Mouse (Mus musculus): ENCODE measurements around the gene Dnah6. TPM values are rescaled to one million over a fixed set of nuclear protein-coding genes. Genes with fewer than 3 reads are reported as not detected.

Gene Dnah6
- polyA plus RNA-seq, 1 experiment from 2014 or later: 0.31 TPM

- no peak for ATAC-seq (replicated peaks)
- Histone ChIP-seq H3K4me3 (no peak overlapping the region), H3K9ac (no peak overlapping the region), H3K36me3 (replicated peaks) (no peaks in the 10 kb centered on the region), H3K9me3 (no peaks in the 10 kb centered on the region), H3K4me2 (no peak overlapping the region), H3K27me3 (replicated peaks) (no peaks in the 10 kb centered on the region), H3K4me1 (no peaks in the 10 kb centered on the region), H3K27ac (no peak overlapping the region)
- 90% methylated on average over 7 of the region's 7 CpGs for WGBS
These were observed 174.2 kb downstream of the Dnah6 start for GRCm38 (mm10) chr6:73047259-73047658.

GRCm38 (mm10) chr6:73045944-73046343, 175.5 kb downstream of the Dnah6 start:
- Histone ChIP-seq H3K27ac (no peak overlapping the region), H3K27me3 (replicated peaks) (no peaks in the 10 kb centered on the region), H3K36me3 (replicated peaks) (no peaks in the 10 kb centered on the region), H3K9me3 (no peaks in the 10 kb centered on the region), H3K9ac (no peak overlapping the region), H3K4me1 (no peaks in the 10 kb centered on the region), H3K4me2 (no peak overlapping the region), H3K4me3 (no peak overlapping the region)
- WGBS: 79% methylated on average over 3 of the region's 3 CpGs
- no peak for ATAC-seq (replicated peaks)

- H3K27me3 ChIP-seq (replicated peaks): no peaks in the 10 kb centered on the region
- WGBS: 69% methylated on average over 6 of the region's 6 CpGs
- no peak overlapping the region for H3K9ac ChIP-seq
- ATAC-seq (replicated peaks): no peak
- H3K4me1 ChIP-seq: no peaks in the 10 kb centered on the region
- no peak overlapping the region for H3K4me3 ChIP-seq
- no peak overlapping the region for H3K27ac ChIP-seq
- H3K36me3 ChIP-seq (replicated peaks): no peaks in the 10 kb centered on the region
- no peaks in the 10 kb centered on the region for H3K9me3 ChIP-seq
- H3K4me2 ChIP-seq: no peak overlapping the region
These were observed 179.2 kb downstream of the Dnah6 start for GRCm38 (mm10) chr6:73042278-73042677.

GRCm38 (mm10) chr6:73038291-73038690, 183.2 kb downstream of the Dnah6 start:
- H3K4me3 ChIP-seq: no peak overlapping the region
- no peaks in the 10 kb centered on the region for H3K4me1 ChIP-seq
- no peaks in the 10 kb centered on the region for H3K9me3 ChIP-seq
- no peaks in the 10 kb centered on the region for H3K27me3 ChIP-seq (replicated peaks)
- no peak overlapping the region for H3K27ac ChIP-seq
- H3K36me3 ChIP-seq (replicated peaks): no peaks in the 10 kb centered on the region
- no peak for ATAC-seq (replicated peaks)
- WGBS: 84% methylated on average over 2 of the region's 2 CpGs
- no peak overlapping the region for H3K9ac ChIP-seq
- no peak overlapping the region for H3K4me2 ChIP-seq

GRCm38 (mm10) chr6:73028853-73029252, 192.6 kb downstream of the Dnah6 start:
- Histone ChIP-seq H3K9ac (no peak overlapping the region), H3K36me3 (replicated peaks) (no peaks in the 10 kb centered on the region), H3K27me3 (replicated peaks) (no peaks in the 10 kb centered on the region), H3K9me3 (no peaks in the 10 kb centered on the region), H3K27ac (no peak overlapping the region), H3K4me1 (no peaks in the 10 kb centered on the region), H3K4me3 (no peak overlapping the region), H3K4me2 (no peak overlapping the region)
- 97% methylated on average over 3 of the region's 3 CpGs for WGBS
- no peak for ATAC-seq (replicated peaks)

- no peaks in the 10 kb centered on the region for H3K9me3 ChIP-seq
- H3K9ac ChIP-seq: no peak overlapping the region
- H3K4me1 ChIP-seq: no peaks in the 10 kb centered on the region
- whole genome bisulfite sequencing: 89% methylated on average over 4 of the region's 4 CpGs
- no peak for ATAC-seq (replicated peaks)
- H3K36me3 ChIP-seq (replicated peaks): no peaks in the 10 kb centered on the region
- no peaks in the 10 kb centered on the region for H3K27me3 ChIP-seq (replicated peaks)
- no peak overlapping the region for H3K27ac ChIP-seq
- no peak overlapping the region for H3K4me3 ChIP-seq
- no peak overlapping the region for H3K4me2 ChIP-seq
These were observed 193.6 kb downstream of the Dnah6 start for GRCm38 (mm10) chr6:73027881-73028280.

- no peak for ATAC-seq (replicated peaks)
- Histone ChIP-seq H3K9me3 (no peaks in the 10 kb centered on the region), H3K9ac (no peak overlapping the region), H3K4me2 (no peak overlapping the region), H3K27me3 (replicated peaks) (no peaks in the 10 kb centered on the region), H3K4me3 (no peak overlapping the region), H3K36me3 (replicated peaks) (no peaks in the 10 kb centered on the region), H3K4me1 (no peaks in the 10 kb centered on the region), H3K27ac (no peak overlapping the region)
- WGBS: 82% methylated on average over 6 of the region's 6 CpGs
These were observed 194.6 kb downstream of the Dnah6 start for GRCm38 (mm10) chr6:73026898-73027297.

GRCm38 (mm10) chr6:73020061-73020460, 201.4 kb downstream of the Dnah6 start:
- Histone ChIP-seq H3K9me3 (no peaks in the 10 kb centered on the region), H3K27ac (no peak overlapping the region), H3K36me3 (replicated peaks) (no peaks in the 10 kb centered on the region), H3K4me2 (no peak overlapping the region), H3K27me3 (replicated peaks) (no peaks in the 10 kb centered on the region), H3K4me1 (no peaks in the 10 kb centered on the region), H3K4me3 (no peak overlapping the region), H3K9ac (no peak overlapping the region)
- ATAC-seq (replicated peaks): no peak
- WGBS: 7% methylated on average over 3 of the region's 3 CpGs

GRCm38 (mm10) chr6:73018725-73019280, 202.6 kb downstream of the Dnah6 start:
- ATAC-seq (replicated peaks): no peak
- WGBS: 86% methylated on average over 10 of the region's 10 CpGs
- H3K27me3 ChIP-seq (replicated peaks): no peaks in the 10 kb centered on the region
- H3K27ac ChIP-seq: no peak overlapping the region
- no peaks in the 10 kb centered on the region for H3K36me3 ChIP-seq (replicated peaks)
- H3K9ac ChIP-seq: no peak overlapping the region
- H3K9me3 ChIP-seq: no peaks in the 10 kb centered on the region
- H3K4me3 ChIP-seq: no peak overlapping the region
- H3K4me1 ChIP-seq: no peaks in the 10 kb centered on the region
- H3K4me2 ChIP-seq: no peak overlapping the region

GRCm38 (mm10) chr6:73014317-73015160, 206.9 kb downstream of the Dnah6 start:
- H3K4me3 ChIP-seq: no peak overlapping the region
- no peaks in the 10 kb centered on the region for H3K4me1 ChIP-seq
- H3K9ac ChIP-seq: no peak overlapping the region
- H3K9me3 ChIP-seq: no peaks in the 10 kb centered on the region
- H3K27ac ChIP-seq: no peak overlapping the region
- H3K36me3 ChIP-seq (replicated peaks): no peaks in the 10 kb centered on the region
- no peak for ATAC-seq (replicated peaks)
- no peak overlapping the region for H3K4me2 ChIP-seq
- no peaks in the 10 kb centered on the region for H3K27me3 ChIP-seq (replicated peaks)
- 48% methylated on average over 13 of the region's 13 CpGs for WGBS

- Histone ChIP-seq H3K9me3 (no peaks in the 10 kb centered on the region), H3K36me3 (replicated peaks) (no peaks in the 10 kb centered on the region), H3K4me2 (no peak overlapping the region), H3K27me3 (replicated peaks) (no peaks in the 10 kb centered on the region), H3K4me3 (no peak overlapping the region), H3K9ac (no peak overlapping the region), H3K4me1 (no peaks in the 10 kb centered on the region), H3K27ac (no peak overlapping the region)
- WGBS: 91% methylated on average over 8 of the region's 8 CpGs
- ATAC-seq (replicated peaks): no peak
These were observed 208.5 kb downstream of the Dnah6 start for GRCm38 (mm10) chr6:73012931-73013330.

GRCm38 (mm10) chr6:73011827-73012226, 209.6 kb downstream of the Dnah6 start:
- H3K27ac ChIP-seq: no peak overlapping the region
- WGBS: 72% methylated on average over 6 of the region's 6 CpGs
- H3K4me1 ChIP-seq: no peaks in the 10 kb centered on the region
- no peaks in the 10 kb centered on the region for H3K9me3 ChIP-seq
- no peak overlapping the region for H3K4me3 ChIP-seq
- no peaks in the 10 kb centered on the region for H3K27me3 ChIP-seq (replicated peaks)
- H3K36me3 ChIP-seq (replicated peaks): no peaks in the 10 kb centered on the region
- ATAC-seq (replicated peaks): no peak
- no peak overlapping the region for H3K4me2 ChIP-seq
- no peak overlapping the region for H3K9ac ChIP-seq

- 45% methylated on average over 6 of the region's 6 CpGs for WGBS
- Histone ChIP-seq H3K4me1 (no peaks in the 10 kb centered on the region), H3K9me3 (no peaks in the 10 kb centered on the region), H3K36me3 (replicated peaks) (no peaks in the 10 kb centered on the region), H3K9ac (no peak overlapping the region), H3K27me3 (replicated peaks) (no peaks in the 10 kb centered on the region), H3K4me3 (no peak overlapping the region), H3K27ac (no peak overlapping the region), H3K4me2 (no peak overlapping the region)
- ATAC-seq (replicated peaks): no peak
These were observed 211.4 kb downstream of the Dnah6 start for GRCm38 (mm10) chr6:73010073-73010472.

Data from midbrain, embryonic 15.5 days (tissue).